Mouse (Mus musculus) right cerebral cortex, adult 2 months (tissue): ENCODE data around the gene Deup1.
"Not testable (repeated sequence)": the region's sequence is repeated elsewhere in the genome, so short reads cannot be mapped to it uniquely, and the experiment has no call there.

Experiments
- DNase-seq, 2 experiments: peaks; one replicate each; pipeline ENCODE4 v3.0.0; 2021 to 2022; ENCODE audit warnings: low spot score in 2 of 2

Deup1 gene

DNA sequence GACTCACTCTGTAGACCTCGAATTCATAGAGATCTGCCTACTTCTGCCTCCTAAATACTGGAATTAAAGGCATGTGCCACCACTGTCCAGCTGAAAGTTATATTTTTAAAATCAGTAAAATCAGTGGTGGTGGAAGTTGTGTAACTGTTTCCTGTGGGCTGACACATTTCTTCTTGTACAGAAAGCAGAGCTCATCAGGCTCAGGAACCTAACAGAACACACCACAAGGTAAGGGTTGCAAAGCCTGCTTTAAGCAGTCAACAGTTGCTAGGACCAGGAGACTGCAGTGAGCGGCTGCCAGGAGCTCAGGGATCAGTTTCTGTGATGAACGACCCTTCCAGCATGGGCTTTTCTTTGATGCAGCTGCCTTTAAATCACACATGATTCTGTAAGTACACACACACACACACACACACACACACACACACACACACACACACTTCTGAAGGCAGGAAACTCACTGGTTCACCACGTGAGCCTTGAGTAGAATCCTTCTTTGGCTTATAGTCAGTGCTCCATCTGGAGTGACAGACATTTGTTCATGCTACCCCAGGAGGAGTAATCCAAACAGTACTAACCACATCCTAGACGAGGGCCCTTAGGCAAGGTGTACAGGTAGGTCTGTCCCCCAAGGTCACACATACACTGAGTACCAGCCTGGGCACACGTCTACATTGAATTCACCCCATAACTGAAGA, 40.4 kb downstream of the Deup1 start:
- DNase-seq = no peak

DNA sequence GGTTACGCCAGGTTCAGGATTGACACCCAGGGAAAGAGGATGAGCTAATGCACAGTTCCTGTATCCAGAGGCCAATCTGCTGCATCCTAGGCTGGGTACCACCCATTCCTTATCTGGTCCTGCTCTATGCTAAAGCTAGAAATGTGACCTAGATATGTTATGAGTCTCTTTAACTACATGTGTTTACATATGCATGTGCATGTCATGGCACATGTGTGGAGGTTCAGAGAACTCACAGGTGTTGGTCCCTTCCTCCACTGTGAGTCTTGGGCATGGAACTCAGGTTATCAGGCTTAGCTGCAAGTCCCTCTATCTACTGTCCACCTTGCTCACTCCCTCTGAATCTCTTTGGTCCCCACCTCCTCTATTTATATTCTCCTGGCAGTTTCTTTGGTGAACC, 41.8 kb downstream of the Deup1 start:
- no peak for DNase-seq

DNA sequence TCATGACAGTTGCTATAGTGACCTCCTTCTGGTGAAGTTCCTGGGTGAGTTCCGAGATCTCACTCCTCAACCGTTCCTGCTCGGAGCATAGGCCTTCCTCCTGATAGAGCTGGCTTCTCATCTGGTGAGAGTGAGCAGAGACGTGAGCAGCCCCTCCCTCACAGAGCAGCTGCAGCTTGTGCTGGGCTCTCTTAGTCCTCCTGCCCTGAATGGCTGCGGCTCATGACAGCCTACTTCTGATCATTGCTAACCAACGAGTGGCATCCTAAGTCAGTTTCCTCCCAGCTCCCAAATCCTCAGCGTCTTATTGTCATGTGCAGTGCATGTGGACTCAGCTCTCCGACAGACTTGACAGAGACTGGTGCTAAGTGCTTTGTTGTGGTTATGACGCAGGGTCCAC, 43.5 kb downstream of the Deup1 start:
- no peak for DNase-seq

DNA sequence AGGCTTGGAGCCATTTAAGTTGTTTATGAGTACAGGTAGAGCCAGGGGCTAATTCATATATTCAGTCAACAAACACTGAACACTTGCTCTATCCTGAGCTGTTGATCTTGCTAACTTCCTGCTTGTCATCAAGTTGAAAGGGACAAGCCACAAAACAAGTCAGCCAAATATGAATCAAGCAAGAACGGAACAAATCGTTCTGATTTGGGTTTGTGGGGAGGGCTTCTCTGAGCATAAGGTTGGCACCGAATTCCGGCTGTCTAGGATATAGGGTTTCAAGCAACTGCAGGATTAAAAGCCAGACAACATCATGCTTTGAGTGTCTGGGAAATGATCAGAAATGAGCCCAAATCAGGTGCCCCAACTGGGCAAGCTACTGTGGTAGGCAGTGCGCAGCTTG, 45.7 kb downstream of the Deup1 start:
- no peak for DNase-seq

DNA sequence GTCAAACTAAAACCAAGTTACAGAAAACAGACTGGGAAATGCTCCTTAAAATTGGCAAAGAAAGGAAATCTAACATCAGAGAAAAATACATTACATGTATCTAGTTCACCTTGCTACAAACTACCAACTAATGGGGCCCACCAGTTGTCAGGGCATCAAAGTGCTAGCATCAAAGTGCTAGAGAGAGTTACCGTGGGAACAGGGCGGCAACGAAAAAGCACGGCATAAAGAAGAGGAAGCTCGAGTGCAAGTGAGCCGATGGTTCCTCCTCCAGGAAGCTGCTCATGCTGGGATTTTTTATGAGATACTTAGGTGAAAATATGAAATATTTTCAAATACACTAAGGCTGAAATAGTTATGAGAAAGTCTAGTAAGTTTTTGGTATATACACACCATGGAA, 47.6 kb downstream of the Deup1 start:
- no peak for DNase-seq

DNA sequence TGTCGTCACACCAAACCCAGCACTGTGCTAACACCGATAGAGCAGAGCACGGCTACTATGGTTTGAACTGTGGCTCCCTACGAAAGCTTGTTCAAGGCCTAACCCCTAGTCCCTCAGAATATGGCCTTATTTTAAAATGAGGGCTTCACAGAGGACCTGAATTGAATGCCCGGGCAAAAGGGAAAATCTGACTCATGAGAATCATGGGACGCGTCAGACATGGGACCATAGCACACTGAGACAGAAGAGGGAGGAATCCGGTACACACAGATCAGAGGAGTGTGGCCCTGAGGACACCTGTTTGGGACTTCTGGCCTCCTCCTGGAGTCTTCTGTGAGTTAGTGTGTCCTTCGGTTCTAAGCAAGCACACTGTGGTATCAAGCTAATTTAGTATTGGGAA, 48.8 kb downstream of the Deup1 start:
- no peak for DNase-seq

DNA sequence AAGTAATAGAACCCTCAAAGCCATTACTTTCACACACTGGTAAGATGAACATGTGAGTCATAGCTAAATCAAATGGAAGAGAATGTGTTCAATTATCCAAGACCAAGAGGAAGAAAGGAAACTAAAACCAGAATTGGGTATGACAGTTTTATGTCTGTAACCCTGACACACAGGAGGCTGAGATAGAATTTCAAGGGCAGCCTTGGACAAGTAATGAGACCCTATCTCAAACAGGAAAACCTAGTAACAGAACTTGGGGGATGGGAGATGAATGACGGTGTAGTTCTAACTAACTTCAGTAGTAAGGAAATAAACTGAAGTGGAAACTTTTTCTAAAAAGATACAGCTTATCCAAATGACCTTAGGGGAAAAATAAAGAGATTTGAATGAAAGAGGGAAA, 49.3 kb downstream of the Deup1 start:
- DNase-seq = no peak

DNA sequence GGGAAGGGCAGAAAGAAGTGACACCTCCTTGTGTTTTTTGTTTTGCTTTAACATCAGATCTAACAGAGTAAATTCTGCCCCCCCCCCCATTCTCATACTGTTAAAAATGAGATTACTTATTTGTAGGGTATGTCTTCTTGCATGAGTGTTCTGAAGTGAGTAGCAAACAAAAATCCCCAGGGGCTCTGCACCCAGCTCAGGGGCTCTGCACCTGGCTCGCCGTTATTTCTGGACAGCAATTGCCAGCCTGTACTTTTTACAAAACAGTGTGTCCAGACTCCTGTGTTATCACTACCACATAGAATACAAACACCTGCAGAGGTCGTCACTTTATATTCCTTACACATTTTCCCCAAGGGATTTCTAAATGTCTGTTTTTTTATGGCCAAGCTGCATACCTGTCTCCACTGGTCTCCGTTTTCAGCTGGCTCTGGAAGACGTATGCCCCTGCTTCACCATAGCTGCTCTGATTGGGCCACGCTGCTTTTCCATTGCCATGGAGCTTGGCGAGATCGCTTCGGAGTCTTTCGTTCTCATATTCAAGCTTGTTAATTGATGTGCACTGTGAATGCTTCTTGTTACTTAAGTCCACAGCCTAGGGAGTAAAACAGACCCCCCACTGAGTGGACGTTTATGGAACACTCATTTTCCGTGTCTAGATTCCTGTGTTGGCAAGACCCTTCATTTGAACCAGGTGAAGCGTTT, 52.8 kb downstream of the Deup1 start:
- no peak for DNase-seq

DNA sequence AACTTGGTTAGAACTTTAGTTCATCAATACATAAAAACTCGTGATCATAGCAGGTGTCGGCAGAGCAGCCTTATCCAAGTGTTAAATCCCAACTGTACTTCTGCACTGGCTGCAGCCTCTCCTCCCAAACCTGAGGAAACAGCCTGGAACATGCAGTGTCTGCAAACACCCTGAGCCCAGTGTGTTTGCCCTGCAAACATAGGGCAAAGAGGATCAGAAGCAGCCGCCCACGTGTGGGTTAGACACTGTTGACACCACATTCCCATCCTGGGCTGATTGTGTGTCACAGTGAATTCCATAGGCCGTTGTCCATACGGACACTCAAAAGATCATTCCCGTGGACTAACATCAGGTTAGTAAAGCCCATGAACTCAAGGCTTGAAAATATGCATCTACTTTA, 65.4 kb downstream of the Deup1 start:
- DNase-seq = no peak

DNA sequence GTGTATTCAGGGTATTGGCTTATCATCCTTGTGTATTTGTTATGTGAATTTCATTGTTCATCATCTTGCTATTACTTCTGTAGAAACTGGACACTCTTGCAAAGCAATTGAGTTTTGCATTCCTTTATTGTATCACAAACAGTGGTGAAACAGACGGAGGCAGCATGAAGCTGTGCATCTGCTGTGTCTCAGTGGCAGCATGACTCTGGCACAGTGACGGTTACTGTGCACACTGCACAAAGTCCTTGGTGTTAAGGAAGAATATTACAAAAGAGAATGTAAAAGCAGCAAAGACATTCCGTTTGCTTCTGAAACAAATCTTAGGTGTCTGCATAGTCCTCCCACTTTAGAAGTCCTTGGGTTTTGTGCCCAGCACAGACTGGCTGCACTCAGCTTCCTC, 67.3 kb downstream of the Deup1 start:
- no peak for DNase-seq

DNA sequence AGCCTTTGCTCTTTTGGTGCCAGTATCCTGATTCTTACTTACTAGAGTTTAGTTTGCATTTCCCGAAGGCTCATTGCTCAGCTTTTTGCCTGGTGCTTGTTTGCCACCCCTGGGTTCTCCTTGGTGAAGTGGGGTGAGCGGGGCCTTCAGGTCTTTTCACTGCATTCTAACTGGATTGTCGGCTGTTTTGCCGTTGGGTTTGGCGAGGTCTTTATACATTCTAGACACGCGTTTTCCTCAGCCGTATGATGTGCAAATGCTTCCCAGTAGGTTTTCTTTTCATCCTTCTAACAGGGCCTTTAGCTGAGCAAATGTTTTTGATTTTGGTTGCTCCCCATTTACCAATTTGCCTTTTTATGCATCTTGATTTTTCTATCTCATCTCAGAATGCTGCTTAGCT, 74.4 kb downstream of the Deup1 start:
- DNase-seq = no peak

DNA sequence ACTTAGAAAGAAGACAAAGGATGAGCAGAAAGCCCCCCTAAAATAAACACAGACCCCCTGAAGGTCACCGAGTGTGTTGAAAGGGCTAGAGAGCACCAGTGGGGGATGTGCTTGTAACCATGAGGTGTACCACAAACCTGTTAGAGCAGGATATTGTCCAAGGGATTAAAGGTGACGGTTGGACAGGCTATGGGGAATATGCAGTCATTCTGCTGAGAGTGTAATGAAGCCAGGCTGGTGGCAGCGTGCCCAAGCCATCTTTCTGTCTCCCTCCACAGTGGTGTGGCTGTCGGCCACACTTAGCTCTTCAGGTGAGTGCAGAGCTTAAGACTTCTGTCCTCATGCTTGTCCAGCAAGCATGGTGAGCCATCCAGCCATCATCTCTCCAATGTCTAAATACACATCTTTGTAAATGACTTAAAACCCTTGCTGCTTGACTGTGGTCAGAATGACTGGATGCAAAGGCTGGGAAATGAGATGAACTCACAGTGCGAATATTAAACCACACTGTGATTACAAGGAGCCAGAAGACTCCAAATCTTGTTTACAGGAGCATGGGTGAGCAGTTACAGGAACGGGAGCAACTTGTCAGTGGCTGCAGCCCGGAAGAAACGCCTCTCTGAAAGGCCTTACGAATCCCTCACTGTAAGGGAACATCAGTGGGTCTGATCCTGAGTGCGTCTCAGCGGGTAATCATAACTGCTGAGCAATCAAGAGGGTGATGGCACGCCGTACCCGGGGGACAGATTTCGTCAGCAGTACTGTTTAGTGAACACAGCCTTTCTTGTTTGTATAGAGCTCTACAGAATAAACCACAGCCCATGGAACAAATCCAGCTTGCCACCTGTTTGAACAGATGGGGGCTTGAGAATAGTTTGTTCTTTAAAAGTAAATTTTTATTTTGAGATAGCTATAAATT, 75.5 kb downstream of the Deup1 start:
- DNase-seq = peak in 1 of 2 experiments; percentile 13

DNA sequence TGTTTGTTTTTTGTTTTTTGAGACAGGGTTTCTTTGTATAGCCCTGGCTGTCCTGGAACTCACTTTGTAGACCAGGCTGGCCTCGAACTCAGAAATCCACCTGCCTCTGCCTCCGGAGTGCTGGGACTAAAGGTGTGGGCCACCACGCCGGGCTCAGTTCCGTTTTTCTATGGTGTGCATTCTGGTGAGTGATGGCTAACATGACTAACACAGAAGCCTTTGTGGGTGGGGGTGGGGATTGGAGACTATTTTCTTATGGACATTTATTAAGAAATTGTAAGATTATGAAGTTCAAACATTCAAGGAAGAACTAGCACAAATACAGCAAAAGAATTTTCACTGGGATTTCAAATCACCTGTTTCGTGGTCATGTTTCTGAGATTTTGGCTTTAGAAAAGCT, 76.7 kb downstream of the Deup1 start:
- DNase-seq = not testable (repeated sequence)

DNA sequence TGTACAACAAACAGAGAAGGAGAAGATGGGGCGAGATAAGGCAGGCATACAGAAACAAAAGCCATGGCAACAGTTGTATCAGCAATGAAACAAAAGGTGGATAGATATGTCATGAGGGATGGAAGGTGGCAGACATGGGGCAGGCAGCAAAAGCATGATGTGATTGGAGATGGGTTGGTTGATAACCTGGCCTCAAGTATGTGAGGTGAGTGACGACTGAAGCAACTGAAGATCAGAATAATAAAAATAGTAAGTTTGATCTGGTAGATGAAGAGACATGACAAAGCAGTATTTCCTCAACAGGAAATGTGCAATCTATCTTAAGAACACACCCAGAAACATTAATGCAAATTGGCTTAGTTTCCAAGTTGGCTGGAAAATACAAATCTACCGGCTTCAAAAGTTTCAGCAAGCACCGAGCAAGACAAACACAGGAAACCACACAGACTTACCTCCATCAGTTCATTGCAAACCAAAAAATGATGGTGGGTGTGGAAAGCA, 77.2 kb downstream of the Deup1 start:
- no peak for DNase-seq

DNA sequence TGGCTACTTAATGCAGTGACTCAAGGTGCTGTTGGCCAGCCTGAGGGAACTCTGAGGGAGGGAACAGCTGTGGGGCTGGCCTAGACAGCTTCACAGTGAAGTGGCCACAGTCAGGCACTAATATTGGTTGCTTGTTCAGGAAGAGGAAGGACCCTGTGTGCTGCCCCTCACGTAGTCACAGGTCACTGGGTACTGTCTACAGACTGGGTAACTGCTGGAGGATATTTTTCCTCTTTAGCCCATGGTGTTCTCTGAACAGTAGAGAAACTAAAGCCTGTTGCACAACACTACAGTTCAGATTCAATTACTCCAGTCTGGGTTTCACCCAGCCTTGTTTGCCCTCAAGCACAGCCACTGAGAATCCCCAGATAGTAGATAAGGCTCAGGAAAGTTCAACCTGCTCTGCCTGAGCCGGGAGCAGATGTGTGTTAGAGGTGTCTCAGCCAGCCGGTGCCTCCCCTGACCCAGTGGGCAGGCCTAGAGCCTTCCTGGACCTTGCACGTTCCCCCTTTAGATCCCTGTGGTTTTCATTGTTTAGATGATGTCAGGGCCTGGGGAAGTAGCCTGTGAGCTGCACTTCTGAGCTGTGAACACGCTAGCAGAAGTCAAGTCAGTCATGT, 85.9 kb downstream of the Deup1 start:
- DNase-seq = no peak

DNA sequence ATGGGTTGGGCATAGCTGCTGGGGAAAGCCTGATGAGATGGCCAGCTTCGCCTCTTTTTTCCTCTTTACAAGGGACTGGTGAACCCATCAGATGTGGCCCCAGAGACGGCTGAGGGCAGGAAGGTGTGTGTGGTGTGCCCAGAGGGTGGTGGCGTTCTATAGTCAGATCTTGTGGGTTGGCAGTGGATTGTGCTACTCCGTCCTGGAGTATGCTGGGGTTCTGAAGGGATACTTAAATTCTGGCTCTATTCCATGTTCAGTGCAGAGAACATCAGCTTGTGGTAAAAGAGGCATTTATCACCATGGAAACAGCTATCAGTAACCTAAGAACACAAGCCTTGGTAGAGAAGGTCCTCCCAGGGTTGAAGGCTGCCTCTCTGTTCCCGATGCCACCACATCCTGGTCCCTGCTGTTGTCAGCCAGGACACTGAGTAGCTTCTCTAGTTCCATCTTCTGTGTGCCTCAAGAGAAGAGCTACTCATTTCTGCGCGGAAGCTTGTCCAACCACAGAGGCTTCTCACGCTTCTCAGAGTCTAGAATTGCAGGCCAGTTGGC, 88.7 kb downstream of the Deup1 start:
- DNase-seq = no peak

DNA sequence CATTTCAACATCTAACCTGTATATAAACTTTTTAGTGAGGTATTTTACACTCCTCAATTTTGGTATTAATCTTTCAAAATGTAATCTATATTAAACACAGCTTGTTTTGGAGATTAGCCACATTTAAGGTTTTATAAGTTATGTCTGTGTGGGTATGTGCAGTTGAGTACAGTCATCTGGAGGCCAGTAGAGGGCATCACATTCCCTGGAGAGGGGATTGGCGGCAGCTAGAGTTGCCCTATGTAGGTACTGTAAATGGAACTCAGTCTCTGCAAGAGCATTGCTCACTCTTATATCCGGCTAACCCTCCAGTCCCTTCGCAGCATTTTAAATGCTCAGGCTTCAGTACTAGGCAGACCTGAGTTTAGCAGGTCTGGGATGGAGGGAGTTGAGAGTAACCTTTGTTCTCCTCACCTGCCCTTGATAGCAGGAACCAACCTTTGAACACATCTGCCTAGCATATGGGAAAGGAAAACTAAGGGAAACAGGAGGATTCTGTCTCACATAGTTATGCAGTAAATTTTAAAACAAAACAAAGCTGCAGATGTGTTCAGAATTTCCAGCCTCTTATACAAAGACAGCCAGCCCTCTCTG, 90.2 kb downstream of the Deup1 start:
- no peak for DNase-seq

DNA sequence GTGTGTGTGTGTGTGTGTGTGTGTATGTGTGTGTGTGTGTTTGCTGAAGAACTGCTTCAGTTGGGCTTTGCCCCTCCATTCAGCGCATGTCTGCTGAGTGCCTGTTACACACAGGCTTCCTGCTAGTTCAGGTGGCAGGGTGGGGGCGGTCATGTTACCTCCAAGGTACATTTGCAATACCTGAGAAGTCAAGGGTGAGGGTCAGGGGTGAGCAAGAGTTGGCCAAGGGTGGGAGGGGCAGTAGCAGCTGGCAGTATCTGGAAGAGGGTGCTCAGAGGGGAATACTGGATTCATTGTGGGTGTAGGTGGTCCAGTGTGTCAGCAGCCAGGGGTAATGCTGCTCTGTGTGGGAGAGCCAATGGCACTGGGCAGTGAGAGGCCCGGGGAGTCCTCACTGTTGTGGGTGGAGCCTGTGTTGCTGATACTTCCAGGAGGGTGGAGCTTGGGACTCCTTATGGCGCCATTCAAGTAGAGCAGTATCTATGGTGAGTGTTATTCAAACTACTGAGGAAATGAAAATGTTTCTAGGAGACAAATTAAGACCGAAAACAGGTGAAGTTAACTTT, 90.8 kb downstream of the Deup1 start:
- no peak for DNase-seq

DNA sequence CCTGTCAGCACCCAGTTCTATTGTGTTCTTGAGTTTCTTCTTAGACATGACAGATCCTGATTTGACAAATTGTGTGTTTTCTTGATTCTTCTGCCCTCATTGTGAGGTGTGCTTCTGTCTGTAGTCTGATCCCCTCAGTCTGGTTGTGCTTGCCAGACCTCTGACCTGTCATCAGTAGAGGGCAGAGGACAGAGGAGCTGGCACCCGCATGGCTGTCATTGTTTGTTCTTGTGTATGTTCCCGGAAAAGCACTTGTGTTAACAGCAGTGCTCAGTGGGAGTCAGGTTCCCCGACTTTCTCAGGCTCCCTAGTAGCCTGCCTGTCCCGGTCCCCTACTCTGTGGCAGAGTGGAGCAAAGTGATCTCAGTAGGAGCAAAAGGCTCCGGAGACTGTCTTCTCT, 92.3 kb downstream of the Deup1 start:
- no peak for DNase-seq

DNA sequence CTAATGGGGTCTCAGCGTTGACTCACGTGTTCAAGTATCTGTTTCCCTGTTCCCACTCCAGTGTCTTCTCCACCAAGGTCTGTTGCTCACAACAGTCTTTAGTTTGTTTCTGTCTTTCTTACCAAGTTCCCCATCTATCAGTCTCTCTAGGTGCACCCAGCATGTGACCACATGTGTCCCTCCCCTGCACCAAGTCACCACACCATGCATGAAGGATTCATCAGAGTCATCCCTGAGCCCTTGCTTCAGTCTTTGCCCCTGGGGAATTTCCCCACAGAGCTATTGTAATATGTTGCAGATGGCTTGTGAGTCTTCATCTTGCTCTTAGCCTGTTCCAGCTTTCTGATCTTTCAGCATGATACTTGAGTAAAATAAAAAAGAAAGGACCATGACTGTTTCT, 93.6 kb downstream of the Deup1 start:
- no peak for DNase-seq
